Mouse (Mus musculus) c-Kit-positive CD71-positive TER-119-positive erythroid progenitor cells, embryonic 14.5 days (primary cell): ENCODE measurements around the gene Ear14.
"Not testable (repeated sequence)": the region's sequence is repeated elsewhere in the genome, so short reads cannot be mapped to it uniquely, and the experiment has no call there.

ENCODE experiments used
- DNase-seq: peaks from one replicate; pipeline ENCODE4 v3.0.0-alpha.2; 2013; ENCODE audit warnings: low spot score

Gene Ear14

DNA sequence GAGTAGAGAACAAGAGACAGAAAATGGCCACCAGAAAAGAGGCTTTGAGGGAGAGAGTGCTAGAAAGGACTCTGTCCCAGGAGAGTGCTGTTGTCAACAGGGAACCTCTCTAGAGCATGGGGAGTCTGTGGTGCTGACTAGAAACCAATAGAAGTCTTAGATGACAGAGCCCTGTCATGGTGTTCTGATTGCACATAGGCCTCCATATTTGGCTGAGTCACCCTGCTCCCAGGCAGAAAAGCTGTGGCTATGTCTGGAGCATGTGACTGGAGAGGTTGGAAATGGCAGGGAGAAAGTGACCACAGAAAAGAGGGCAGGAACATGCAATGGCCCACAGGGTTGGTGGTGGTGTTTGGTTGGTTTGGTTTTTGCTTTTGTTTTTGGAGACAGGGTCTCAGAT is 49.0 kb downstream of the Ear14 start:
- DNase-seq: not testable (repeated sequence)

DNA sequence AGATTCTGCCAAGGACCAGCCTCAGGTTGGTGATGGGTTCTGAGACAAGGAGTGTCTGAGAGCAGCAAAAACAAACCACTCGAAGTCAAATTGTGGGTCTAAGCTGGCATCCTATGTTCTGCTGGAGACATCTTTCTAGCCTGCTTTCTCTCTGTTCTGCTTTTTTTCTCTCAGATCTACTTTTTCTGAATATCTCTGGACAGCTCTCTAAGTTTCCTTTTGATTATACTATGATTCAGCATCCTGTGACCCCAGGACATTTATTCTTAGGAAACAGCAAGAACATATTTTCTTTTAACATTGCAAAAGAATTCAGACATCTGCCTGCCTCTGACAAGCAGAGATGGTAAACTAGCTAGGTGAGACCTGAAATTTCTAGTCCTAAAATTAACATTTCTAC is 50.4 kb downstream of the Ear14 start:
- DNase-seq: no peak
